Mouse (Mus musculus) kidney, postnatal 4 days (tissue): ENCODE results near the gene Pnpla8.
A peak's percentile ranks its signal among the peaks of the same experiment; 100 is the strongest.
"Not testable (repeated sequence)": the region's sequence is repeated elsewhere in the genome, so short reads cannot be mapped to it uniquely, and the experiment has no call there.

Experiments used
- DNase-seq, 2 experiments: peaks; one replicate each; pipeline ENCODE4 v3.0.0; 2021; ENCODE audit warnings: mixed read lengths in 2 of 2

Pnpla8 gene

DNA sequence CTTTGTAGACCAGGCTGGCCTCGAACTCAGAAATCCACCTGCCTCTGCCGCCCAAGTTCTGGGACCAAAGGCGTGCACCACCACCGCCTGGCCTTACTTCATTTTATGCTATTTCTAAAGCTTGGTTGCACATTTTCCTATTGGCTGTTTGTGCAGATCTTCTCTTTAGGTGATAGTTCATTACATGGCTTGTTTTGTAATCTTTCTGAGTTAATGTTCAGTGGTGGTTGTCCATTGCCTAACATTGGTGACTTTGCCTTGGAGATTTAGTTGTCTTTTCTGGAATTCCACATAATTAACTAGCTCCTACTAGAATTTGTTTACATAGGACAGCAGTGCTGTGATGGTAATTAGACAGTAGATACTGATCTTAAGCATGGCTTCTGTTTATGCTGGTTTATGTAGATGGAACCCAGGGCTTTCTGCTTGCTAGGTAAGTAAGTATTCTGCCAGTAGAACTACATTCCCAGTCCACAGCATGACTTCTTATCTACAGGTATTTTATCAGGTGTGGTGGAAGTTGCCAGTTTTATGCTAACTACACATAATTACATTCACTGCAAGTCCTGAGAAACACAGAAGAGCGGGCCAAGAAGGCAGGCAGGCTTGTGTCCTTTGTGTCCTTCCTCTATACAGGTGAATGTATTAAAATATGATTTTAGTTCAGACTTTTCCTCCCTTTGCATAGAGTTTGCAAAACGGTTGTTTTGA lies 53.1 kb downstream of the Pnpla8 start:
- no peak for DNase-seq

DNA sequence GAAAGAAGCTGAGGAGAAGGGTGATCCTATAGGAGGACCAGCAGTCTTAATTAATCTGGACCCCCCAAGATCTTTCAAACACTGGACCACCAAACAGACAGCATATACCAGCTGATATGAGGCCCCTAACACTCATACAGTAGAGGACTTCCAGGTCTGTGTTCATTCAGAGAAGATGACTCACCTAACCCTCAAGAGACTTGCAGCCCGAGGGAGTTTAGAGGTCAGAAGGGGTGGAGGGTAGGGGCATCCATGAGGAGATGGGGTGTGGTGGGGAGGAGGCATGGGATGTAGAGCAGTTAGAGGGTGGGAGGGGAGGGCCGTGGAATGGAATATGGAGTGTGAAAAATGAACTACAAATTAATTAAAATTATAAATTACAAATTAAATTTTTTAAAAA lies 59.0 kb downstream of the Pnpla8 start:
- not testable (repeated sequence) for DNase-seq

DNA sequence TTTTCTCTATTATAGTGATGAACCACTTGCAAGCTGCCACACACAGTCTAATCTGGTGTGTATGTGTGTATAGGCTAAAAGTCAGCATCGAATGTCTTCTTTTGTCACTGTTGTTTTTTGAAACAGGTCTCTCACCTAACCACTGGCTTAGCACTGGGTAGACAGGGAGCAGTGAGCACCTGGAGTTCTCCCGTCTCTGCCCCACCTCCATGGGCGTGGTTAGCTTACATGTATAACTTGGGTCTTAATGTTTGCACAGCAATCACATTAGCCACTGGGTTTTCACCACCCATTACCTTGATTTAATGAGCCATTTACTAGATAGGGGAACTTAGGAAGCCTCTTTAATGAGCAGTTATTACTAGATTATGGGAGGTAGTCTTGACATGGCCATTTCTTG lies 60.4 kb downstream of the Pnpla8 start:
- DNase-seq = no peak

DNA sequence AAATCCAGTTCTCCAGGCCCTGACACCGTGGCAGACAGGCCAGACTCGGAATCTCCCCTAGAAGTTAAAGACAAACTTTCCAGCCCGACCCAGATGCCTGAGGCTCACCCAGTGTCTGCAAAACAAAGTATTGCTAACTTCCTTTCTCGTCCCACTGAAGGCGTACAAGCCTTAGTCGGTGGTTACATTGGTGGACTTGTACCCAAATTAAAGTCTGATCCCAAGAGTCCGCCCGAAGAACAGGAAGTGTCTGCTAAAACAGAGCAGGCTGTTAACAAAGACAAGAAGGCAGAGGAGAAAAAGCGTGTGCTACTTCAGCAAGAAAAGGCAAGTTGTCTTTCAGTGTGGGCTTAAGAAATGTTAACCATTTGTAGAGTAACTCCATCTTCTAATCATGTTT lies 62.2 kb downstream of the Pnpla8 start:
- DNase-seq = peak in 1 of 2 experiments; percentile 5

DNA sequence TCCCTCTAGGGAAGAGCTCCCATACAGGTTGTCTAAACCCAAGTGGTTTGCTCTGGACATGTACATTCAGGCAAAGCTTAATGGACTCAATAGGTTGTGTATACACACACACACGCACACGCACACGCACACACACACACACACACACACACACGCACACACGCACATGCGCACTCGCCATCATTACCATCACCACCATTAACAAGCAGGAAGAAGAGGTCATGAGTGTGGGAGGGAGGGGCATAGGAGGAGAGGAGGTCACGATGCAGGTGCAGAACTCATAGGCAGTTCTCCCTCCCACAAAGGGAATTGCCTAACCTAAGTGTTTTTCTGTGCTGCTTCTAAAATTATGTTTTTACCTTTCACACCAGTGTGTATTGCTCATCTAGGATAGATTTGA lies 65.8 kb downstream of the Pnpla8 start:
- no peak for DNase-seq

DNA sequence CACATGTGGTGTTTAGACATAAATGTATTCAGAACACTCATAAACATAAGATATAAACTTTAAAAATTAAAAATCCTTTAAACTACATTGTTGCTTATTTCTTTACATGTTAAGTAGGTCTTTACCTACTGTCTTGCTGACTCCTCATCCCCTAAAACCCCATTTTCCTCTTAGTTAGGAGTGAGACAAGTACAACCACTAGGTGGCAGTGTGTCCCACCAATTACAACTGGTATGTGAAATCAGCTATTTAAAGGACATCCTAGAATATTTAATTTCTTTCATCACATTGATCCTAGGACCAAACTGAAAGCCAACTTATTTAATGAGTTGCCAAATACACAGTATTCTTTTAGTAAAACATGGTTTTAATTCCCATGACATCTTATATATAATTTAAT lies 71.1 kb downstream of the Pnpla8 start:
- DNase-seq = peak; percentile 77 to 79

DNA sequence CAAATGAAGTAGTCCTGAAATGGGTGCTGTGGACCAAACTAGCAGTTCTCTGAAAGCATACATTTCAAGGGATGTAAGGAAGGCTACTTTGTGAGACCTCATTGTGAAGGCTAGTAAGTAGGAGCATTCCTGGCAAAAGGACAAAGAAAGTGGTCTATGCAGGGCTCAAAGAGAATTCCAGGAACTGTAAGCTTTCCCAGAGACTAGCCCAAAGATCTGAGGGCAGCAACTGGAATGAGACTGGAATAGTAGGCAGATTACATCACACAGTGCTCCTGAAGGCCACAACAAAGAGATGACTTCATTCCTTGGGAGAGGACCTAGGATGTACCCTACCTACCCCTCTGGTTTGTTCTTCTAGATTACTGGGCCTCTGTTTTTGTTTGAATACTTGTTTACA lies 79.6 kb downstream of the Pnpla8 start:
- DNase-seq = no peak

DNA sequence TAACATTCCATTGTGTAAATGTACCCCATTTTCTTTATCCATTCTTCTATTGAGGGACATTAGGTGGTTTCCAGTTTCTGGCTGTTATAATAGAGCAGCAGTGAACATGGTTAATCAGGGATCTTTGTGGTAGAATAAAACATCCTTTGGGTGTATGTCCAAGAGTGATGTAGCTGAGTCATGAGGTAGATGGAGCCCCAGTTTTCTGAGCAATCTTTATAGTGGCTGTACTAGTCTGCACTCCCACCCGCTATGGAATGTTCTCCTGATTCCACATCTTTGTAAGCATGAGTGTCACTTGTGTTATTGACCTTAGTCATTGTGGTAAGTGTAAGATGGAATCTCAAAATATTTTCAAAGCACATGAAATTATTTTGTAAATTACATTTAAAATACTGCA lies 82.8 kb downstream of the Pnpla8 start:
- DNase-seq = no peak

DNA sequence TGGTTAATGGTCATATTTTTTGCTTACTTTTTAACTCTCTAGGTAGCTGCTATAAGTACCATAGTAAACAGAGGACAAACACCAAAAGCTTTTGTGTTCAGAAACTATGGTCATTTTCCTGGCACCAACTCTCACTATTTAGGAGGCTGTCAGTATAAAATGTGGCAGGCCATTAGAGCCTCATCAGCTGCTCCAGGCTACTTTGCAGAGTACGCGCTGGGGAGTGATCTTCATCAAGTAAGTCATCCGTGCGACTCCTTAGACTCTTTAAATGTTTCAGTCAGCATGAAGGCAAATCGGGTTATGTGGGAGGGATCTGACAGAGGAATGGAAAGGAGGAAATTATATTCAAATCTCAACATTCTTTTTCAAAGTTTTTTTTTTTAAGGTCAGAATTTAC lies 83.7 kb downstream of the Pnpla8 start:
- peak; percentile 18 to 33 for DNase-seq

DNA sequence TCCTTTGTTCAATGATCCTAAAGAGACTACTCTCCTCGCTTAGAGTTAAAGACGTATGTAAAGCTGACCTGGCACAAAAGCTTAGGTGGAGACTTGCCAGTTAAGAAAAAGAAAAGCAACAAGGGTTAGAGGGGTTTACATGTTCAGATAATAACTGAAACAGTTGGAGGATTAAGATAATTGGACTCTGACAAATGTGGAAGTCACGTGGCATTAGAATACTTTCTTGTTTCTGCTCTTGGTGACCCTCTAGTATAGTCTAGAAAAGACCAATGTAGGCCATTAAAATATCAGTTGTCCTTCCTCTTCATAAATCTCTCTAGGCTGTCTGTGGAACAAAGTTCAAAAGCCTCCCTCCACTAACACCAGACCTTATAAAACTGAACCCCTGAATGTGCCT lies 87.1 kb downstream of the Pnpla8 start:
- DNase-seq = no peak

DNA sequence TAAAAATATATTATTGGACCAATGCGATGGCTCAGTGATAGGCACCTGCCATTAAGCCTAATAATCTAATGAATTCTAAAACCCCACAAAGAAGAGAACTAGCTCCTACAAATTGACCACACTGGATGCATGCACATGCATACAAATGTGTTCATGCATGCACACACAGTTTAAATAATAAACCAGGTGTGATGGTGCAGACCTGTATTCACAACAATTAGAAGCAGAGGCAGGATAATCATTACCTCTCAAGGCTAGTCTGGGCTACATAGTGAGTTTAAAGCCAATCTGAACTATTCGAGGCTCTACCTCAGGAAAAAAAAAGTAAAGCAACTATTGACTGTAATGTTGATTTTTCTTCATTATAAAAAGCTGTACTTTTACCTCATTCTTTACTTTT lies 94.0 kb downstream of the Pnpla8 start:
- no peak for DNase-seq

DNA sequence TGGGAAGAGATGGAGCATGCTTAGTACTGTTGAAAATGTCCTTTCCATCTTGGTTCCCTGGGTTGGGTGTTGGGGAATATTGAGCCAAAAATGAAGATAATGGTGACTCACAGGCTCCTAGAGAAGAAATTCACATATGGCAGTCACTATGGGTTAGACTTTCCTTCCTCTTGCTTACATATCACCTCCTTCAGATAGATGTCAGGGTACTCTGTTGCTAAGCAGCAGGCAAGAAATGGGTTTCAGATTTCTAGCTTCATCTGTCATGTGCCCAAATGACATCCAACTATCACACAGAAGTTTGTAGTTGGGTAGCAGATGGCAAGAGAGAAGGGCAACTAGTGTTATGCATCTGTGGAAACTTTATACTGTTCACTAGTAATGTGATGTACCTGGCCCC lies 103.9 kb downstream of the Pnpla8 start:
- no peak for DNase-seq

DNA sequence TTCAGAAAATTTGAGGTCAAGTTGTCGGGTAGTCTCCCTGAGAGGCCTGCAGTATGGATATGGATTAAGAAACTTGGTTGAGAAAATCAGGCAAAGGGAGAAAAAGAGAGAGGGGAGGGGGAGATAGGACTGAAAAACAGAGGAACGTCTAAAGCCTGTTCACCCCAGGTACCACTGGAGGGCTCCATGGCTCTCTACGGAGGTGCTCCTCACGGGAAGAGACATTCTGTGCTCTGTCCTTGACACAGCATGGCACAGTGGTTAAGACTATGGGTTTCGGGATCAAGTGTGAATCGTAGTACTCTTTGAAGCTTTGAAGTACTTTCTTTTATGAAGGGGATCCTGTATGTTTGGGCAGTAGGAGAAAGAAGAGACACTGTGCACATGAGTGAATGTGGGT lies 106.3 kb downstream of the Pnpla8 start:
- peak; percentile 27 to 43 for DNase-seq

DNA sequence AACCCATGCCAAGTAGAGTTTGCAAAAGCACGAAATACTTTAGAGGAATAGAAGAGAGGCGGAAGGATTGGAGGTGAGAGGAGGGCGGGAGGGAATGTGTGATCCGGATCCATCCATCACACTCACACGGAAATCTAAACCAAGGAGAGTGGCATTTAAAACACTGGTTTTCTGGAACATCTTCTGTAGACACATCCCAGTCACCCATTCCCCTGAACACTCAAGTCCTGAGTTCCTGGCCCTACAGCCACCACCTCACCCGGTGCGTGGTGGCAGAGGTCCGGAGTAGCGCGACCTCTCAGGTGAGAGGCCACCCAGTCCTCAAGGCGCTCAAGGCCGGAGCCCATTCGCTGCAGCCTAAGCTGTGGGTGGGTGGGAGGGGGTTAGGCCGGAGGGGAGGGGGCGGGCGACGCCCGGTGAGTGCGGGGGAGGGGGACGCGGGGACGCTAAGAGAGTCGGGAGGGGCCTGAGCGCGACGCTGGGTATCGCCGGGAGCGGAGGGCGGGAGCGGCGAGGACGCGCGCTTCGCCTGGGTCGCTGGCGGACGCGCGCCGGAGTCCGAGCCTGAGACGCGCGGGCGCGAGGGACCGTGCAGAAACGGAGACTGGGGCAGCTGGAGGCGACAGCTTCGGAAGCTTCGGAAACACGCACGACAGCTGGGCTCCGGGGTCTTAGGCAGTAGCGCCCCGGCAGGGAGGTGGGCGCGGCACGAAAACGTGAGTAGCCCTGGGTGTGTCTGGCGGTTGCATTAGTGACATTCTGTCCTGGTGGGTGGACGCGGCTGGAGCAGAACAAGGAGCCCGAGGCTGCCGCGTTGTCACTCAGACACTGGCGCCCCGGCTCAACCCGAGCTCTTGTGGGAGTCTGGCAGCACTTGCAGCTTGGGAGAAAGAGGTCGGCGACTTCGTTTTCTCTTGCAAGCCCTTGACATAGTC lies 107.5 kb downstream of the Pnpla8 start, which contains the start of gene Nrcam:
Gene Nrcam, plus strand, starts transcription at position 505 of the 935 bp plus-strand sequence.
- DNase-seq = peak; percentile 65 to 76

DNA sequence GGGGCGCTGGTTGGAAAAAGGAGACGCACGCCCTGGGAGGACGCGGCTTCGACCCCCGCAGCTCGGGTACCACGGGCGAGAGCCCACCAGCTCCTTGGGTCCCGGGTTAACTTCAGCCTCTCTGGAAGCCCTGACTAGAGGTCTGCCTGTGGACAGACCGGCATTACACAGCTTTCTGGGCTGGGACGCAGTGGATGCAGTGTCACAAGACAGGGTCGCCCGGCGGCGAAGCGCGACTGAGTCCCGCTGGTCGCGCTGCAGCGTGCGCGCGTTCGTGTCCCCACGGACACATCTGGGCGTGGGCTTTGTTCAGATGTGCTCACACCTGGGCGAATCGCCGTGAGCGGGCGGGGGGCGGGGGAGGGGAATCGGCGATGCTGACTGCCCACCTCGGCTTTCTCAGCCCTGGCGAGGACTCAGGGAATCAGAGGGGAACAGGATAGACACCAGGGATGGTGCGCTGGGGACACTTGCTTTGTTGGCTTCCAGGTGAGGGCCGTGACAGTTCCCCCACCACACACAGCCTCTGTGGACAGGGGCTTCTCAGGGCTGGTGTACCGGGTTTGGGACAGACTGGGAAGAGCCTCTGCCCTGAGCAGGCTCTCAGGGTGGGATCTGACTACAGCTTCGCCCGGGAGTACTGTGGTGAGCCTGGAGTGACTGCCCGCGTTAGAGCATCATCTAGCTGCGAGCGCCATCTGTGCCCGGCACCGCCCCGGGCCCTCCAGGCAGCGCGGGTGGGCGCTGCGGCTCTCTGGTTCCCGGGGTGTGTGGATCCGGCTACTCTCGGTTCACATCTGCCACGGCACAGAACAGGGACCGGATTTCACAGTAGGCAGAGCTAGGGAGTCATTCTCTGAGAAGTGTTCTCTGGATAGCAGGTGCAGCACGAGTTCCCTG lies 108.4 kb downstream of the Pnpla8 start:
- DNase-seq = peak; percentile 29 to 51

DNA sequence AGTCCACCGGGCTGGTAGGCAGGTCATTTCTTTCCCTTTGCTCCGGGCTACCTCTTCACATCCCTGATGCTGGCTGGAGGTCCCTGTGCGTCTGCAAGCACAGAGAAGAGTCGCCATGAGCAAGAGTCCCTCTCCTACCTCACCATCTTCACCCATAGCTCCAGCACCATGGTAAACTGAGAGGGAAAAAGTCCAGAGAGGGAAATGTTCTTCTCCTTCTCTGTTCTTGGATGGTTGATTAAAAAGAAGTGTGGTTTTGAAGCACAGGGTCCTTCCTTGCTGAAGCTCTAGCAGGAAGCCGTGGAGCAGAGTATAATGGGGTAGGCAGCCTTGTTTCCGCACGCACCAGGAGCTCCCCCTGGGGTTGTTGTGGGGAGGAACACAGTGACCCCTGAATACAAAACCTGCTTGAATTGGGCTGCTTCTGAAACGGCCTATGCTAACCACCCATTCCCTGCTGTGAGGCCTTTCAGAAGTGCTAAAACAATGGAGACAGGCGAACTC lies 109.1 kb downstream of the Pnpla8 start:
- DNase-seq = peak in 1 of 2 experiments; percentile 18

DNA sequence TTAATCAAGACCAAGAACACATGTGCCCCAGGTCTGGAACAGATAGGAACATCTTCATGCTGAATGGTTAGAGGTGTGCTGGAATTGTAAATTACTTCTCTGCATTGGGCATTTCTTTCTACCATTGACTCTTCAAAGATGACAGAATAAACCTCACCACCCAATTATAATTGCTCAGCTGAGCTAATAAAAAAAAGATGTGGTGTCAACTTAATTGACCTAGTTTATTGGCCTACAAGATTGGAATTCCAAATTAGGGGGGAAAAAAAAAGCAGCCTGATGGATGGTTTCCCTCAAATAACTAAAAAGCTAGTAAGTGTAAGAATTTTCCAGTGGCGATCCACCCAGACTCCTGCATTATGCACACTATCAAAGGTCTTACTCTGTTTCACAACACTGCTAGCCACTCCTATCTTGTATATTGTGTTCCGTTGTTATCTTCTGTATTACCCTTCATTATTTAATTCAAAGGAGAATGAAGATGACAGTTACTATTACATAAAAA lies 116.0 kb downstream of the Pnpla8 start:
- no peak for DNase-seq

DNA sequence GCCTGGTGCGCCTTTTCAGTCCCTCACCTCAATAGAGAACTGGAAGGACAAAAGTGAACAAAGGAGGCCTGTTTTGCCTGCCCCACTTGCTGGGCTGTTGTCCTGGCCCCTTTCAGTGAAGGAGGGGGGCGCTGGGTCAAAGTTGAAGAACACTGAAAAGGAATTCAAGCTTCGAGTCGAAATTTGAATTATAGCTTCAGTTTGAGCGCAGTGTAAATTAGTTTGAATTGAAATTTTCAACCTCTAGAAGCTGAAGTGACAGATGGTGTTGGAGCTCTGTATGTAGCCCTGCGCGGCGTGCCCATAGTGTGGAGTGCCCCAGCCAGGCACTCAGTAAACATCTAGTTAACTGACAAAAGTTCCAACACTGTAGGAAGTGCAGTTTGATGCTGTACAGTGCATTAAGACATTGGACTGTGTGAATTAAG lies 117.0 kb downstream of the Pnpla8 start:
- DNase-seq = no peak

DNA sequence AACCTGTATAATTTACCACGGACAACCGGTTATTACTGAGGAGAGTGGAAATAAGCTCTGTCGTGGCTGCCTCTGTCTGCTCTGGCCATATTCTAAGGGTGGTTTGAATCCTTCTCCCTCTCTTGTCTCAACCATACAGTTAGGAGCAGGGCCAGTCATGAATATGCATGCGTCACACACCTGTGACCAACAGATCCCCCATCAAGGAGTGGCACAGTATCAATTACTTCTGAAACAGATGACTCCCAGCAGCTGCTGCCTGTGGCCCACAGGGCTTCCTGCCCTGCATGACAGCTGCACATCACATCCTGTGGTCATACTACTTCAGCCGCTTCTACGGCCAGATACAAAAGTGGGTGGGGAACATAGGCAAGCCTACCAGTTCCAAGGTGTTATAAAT lies 122.9 kb downstream of the Pnpla8 start:
- DNase-seq = peak in 1 of 2 experiments; percentile 7

DNA sequence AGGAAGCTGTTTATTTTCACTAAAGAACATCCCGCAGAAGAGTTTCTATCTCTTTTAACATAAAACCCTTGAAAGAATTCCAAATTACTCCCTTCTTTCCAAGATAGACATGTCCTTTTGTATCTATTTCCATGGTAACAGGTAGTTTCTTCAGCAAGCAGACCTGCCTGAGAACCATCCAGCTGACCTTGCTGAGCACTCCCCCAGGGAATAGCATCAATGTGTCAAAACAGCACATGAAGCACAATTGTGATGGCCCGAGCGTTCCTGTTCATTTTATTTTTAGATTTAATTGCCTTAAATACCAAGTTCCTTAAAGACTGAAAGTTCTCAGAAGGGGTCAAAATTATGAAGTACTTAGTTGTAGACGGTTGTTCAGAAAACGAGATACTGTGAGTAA lies 124.1 kb downstream of the Pnpla8 start:
- DNase-seq = no peak

DNA sequence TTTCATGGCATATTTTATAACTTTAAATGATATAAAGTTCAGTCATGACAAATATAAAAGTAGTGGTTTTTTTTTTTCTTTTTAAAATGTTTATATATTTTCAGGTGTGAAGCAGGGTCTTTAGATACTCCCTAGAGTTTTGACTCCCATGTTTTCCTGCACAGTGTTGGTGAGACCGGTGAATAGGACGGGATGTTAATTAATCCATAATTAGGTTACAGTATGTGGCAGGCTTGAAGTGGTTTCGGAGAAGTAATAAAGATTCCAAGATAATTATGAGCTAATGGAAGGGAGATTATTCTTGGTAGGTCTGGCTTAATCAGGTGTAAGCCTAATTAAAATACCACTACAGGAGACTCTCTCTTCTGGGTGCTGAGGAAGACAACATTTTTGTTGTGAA lies 125.0 kb downstream of the Pnpla8 start:
- no peak for DNase-seq

DNA sequence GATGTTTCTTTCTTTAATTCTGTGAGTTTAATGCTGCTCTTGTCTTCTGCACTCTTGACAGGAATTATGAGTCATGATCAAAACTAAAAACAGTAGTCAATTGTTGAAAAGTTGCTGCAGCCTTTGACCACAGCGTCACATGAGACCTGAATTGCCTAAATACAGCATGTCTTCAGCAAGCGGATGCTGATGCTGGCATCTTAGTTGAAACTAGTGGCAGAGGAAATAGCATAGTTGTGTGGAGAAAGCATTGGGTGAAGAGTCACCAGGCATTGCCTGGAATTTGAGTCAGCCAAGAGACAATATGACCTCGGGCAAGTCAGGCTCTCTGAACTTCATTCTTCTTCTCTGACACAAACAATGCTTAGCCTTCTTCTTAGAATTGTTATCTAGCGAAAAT lies 133.9 kb downstream of the Pnpla8 start:
- DNase-seq = no peak

DNA sequence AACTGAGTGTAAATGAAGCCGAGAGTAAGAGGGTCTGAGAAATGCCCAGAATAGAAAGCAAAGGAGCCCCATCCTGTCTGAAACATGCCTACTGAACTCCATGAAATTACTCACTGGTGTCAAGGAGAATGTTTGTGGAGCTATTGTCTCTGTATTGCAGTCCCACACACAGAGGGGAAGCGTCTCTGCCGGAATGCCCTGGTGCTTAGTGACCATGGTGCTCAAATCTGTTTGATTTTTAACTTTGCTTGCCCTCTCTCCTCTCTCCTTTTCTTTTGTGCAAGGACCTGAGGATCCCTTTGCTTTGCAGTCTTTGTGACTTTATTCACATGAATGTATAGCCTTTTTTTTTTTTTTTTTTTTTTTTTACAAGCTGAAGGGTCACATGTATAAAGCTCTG lies 136.3 kb downstream of the Pnpla8 start:
- DNase-seq = no peak
